Mouse (Mus musculus) kidney, embryonic 16.5 days (tissue): ENCODE measurements around the gene Ntn3. TPM values are rescaled to one million over a fixed set of nuclear protein-coding genes. Genes with fewer than 3 reads are reported as not detected.
A peak's percentile ranks its signal among the peaks of the same experiment; 100 is the strongest.

ENCODE experiments used
- ATAC-seq: fragments of 200-750 bp; cut with Nextera tagmentation; 2 replicates; pipeline ENCODE4 v1.8.0; 2017; ENCODE audit warnings: moderate TSS enrichment; ENCODE audit not compliant: low FRiP score, low TSS enrichment
- H3K27ac ChIP-seq: fragments of 300-500 bp; sonication (generic); 2 replicates; pipeline ENCODE4 v1.5.1; 2014; ENCODE audit warnings: low read length
- H3K27me3 ChIP-seq: fragments of 300-500 bp; sonication (generic); 2 replicates; pipeline ENCODE4 v1.6.1; 2014; ENCODE audit warnings: low read length, control low read depth, mixed read lengths; ENCODE audit not compliant: insufficient read depth
- H3K36me3 ChIP-seq: fragments of 300-500 bp; sonication (generic); 2 replicates; pipeline ENCODE4 v1.6.1; 2014; ENCODE audit warnings: low read length, control low read depth, mixed read lengths; ENCODE audit not compliant: insufficient read depth
- H3K4me1 ChIP-seq: fragments of 300-500 bp; sonication (generic); 2 replicates; pipeline ENCODE4 v1.6.1; 2014; ENCODE audit warnings: low read length, control low read depth, mixed read lengths; ENCODE audit not compliant: insufficient read depth
- H3K4me2 ChIP-seq: fragments of 300-500 bp; sonication (generic); replicated peaks from 2 replicates; pipeline ENCODE4 v1.6.1; 2014; ENCODE audit warnings: low read depth, low read length
- H3K4me3 ChIP-seq: fragments of 300-500 bp; sonication (generic); 2 replicates; pipeline ENCODE4 v1.5.1; 2014; ENCODE audit warnings: mild to moderate bottlenecking, low read length
- H3K9ac ChIP-seq: fragments of 300-500 bp; sonication (generic); replicated peaks from 2 replicates; pipeline ENCODE4 v1.6.1; 2014; ENCODE audit warnings: low read length
- H3K9me3 ChIP-seq: fragments of 300-500 bp; sonication (generic); 2 replicates; pipeline ENCODE4 v1.6.1; 2016; ENCODE audit warnings: low read length, control low read depth
- WGBS: fragments of 180-500 bp; shearing (Covaris S2); extraction: QIAGEN DNeasy Blood & Tissue Kit; methylation state at CpG from one replicate; pipeline ENCODE4 v1.1.7; 2014; 5-methylcytosine and 5-hydroxymethylcytosine counted together
- polyA plus RNA-seq: library from polyadenylated mRNA; unstranded; fragments of >200 nt; fragmentation: Nextera tagmentation; extraction: Ambion mirVana; gene quantifications from 2 replicates; pipeline ENCODE4 v1.2.1, GENCODE M21; 2015

The Ntn3 gene
- polyA plus RNA-seq, 1 experiment from 2014 or later = 4.3 TPM

- no peak for ATAC-seq
- 85% methylated on average over 5 of the region's 5 CpGs for WGBS
- no peak overlapping the region for H3K9ac ChIP-seq
- H3K4me3 ChIP-seq = no peak overlapping the region
- H3K27me3 ChIP-seq = no peaks in the 10 kb centered on the region
- H3K4me2 ChIP-seq = no peak overlapping the region
- H3K27ac ChIP-seq = no peak overlapping the region
- H3K36me3 ChIP-seq = no peaks in the 10 kb centered on the region
- H3K4me1 ChIP-seq = no peaks in the 10 kb centered on the region
- H3K9me3 ChIP-seq = no peaks in the 10 kb centered on the region
Observed at GRCm38 (mm10) chr17:24193769-24194168, 15.6 kb downstream of the Ntn3 start.

GRCm38 (mm10) chr17:24193268-24193667, 16.1 kb downstream of the Ntn3 start:
- H3K9me3 ChIP-seq = no peaks in the 10 kb centered on the region
- H3K4me2 ChIP-seq = no peak overlapping the region
- no peaks in the 10 kb centered on the region for H3K4me1 ChIP-seq
- H3K27me3 ChIP-seq = no peaks in the 10 kb centered on the region
- H3K4me3 ChIP-seq = no peak overlapping the region
- H3K27ac ChIP-seq = no peak overlapping the region
- no peak for ATAC-seq
- H3K9ac ChIP-seq = no peak overlapping the region
- WGBS = 92% methylated on average over 8 of the region's 8 CpGs
- H3K36me3 ChIP-seq = no peaks in the 10 kb centered on the region

GRCm38 (mm10) chr17:24192848-24193247, 16.5 kb downstream of the Ntn3 start:
- Histone ChIP-seq H3K9ac (no peak overlapping the region), H3K36me3 (no peaks in the 10 kb centered on the region), H3K4me1 (no peaks in the 10 kb centered on the region), H3K27me3 (no peaks in the 10 kb centered on the region), H3K9me3 (no peaks in the 10 kb centered on the region), H3K4me2 (no peak overlapping the region), H3K4me3 (no peak overlapping the region), H3K27ac (no peak overlapping the region)
- WGBS = 60% methylated on average over 8 of the region's 8 CpGs
- ATAC-seq = no peak

- Histone ChIP-seq H3K4me3 (no peak overlapping the region), H3K4me2 (no peak overlapping the region), H3K4me1 (no peaks in the 10 kb centered on the region), H3K9me3 (no peaks in the 10 kb centered on the region), H3K27ac (no peak overlapping the region), H3K36me3 (no peaks in the 10 kb centered on the region), H3K9ac (no peak overlapping the region), H3K27me3 (no peaks in the 10 kb centered on the region)
- no peak for ATAC-seq
- WGBS = 64% methylated on average over 4 of the region's 4 CpGs
Observed at GRCm38 (mm10) chr17:24191481-24191880, 17.9 kb downstream of the Ntn3 start.

- H3K4me3 ChIP-seq = no peak overlapping the region
- no peak overlapping the region for H3K27ac ChIP-seq
- H3K9me3 ChIP-seq = no peaks in the 10 kb centered on the region
- no peaks in the 10 kb centered on the region for H3K4me1 ChIP-seq
- 90% methylated on average over 2 of the region's 2 CpGs for WGBS
- no peak for ATAC-seq
- H3K9ac ChIP-seq = no peak overlapping the region
- H3K27me3 ChIP-seq = no peaks in the 10 kb centered on the region
- H3K36me3 ChIP-seq = no peaks in the 10 kb centered on the region
- H3K4me2 ChIP-seq = no peak overlapping the region
Observed at GRCm38 (mm10) chr17:24190934-24191333, 18.4 kb downstream of the Ntn3 start.

- ATAC-seq = no peak
- Histone ChIP-seq H3K27ac (no peak overlapping the region), H3K36me3 (no peaks in the 10 kb centered on the region), H3K9me3 (no peaks in the 10 kb centered on the region), H3K4me2 (no peak overlapping the region), H3K9ac (no peak overlapping the region), H3K4me1 (peaks cover 6% of the 10 kb centered on the region), H3K27me3 (no peaks in the 10 kb centered on the region), H3K4me3 (no peak overlapping the region)
- 71% methylated on average over 3 of the region's 3 CpGs for WGBS
Observed at GRCm38 (mm10) chr17:24174259-24174658, 35.1 kb downstream of the Ntn3 start.

GRCm38 (mm10) chr17:24173423-24173822, 35.9 kb downstream of the Ntn3 start:
- no peaks in the 10 kb centered on the region for H3K9me3 ChIP-seq
- WGBS = 5% methylated on average over 3 of the region's 3 CpGs

GRCm38 (mm10) chr17:24171738-24172137, 37.6 kb downstream of the Ntn3 start:
- WGBS = 84% methylated on average over 4 of the region's 4 CpGs
- H3K4me2 ChIP-seq = no peak overlapping the region
- no peak overlapping the region for H3K9ac ChIP-seq
- H3K27me3 ChIP-seq = no peaks in the 10 kb centered on the region
- no peak overlapping the region for H3K27ac ChIP-seq
- H3K4me3 ChIP-seq = no peak overlapping the region
- H3K4me1 ChIP-seq = peaks cover 19% of the 10 kb centered on the region
- H3K9me3 ChIP-seq = no peaks in the 10 kb centered on the region
- H3K36me3 ChIP-seq = no peaks in the 10 kb centered on the region
- no peak for ATAC-seq

More at GRCm38 (mm10) chr17:24173423-24173822, 35.9 kb downstream of the Ntn3 start:
- H3K4me2 ChIP-seq = no peak overlapping the region
- no peak for ATAC-seq
- H3K27me3 ChIP-seq = no peaks in the 10 kb centered on the region
- no peak overlapping the region for H3K4me3 ChIP-seq
- no peaks in the 10 kb centered on the region for H3K36me3 ChIP-seq
- no peak overlapping the region for H3K9ac ChIP-seq
- peaks cover 6% of the 10 kb centered on the region for H3K4me1 ChIP-seq
- no peak overlapping the region for H3K27ac ChIP-seq

GRCm38 (mm10) chr17:24170729-24171128, 38.6 kb downstream of the Ntn3 start:
- Histone ChIP-seq H3K36me3 (peaks cover under 1% of the 10 kb centered on the region; the same call in 1 of the 2 replicates), H3K4me3 (no peak overlapping the region), H3K4me2 (no peak overlapping the region), H3K9me3 (no peaks in the 10 kb centered on the region), H3K27ac (no peak overlapping the region), H3K4me1 (peaks cover 22% of the 10 kb centered on the region), H3K9ac (no peak overlapping the region), H3K27me3 (no peaks in the 10 kb centered on the region)
- 70% methylated on average over 5 of the region's 5 CpGs for WGBS
- ATAC-seq = no peak

GRCm38 (mm10) chr17:24170125-24170524, 39.2 kb downstream of the Ntn3 start:
- Histone ChIP-seq H3K9ac (peak overlapping the region; percentile 91), H3K36me3 (peaks cover 3% of the 10 kb centered on the region; the same call in 1 of the 2 replicates), H3K4me3 (peak overlapping the region; percentile 83), H3K27ac (peak overlapping the region; percentile 97; the same call in 1 of the 2 replicates), H3K9me3 (no peaks in the 10 kb centered on the region), H3K27me3 (no peaks in the 10 kb centered on the region), H3K4me1 (peaks cover 22% of the 10 kb centered on the region), H3K4me2 (peak overlapping the region; percentile 75)
- no peak for ATAC-seq
- WGBS = 62% methylated on average over 3 of the region's 3 CpGs
